Mouse (Mus musculus) stomach, embryonic 14.5 days (tissue): ENCODE measurements around the gene Map3k10. TPM values are rescaled to one million over a fixed set of nuclear protein-coding genes. Genes with fewer than 3 reads are reported as not detected.

Experiments
- ATAC-seq: fragments of 200-750 bp; cut with Nextera tagmentation; 2 replicates; pipeline ENCODE4 v1.8.0; 2017; ENCODE audit warnings: low read depth, moderate TSS enrichment; ENCODE audit not compliant: insufficient number of reproducible peaks, insufficient read depth, low FRiP score
- H3K27ac ChIP-seq: fragments of 300-500 bp; sonication (generic); 2 replicates; pipeline ENCODE4 v1.5.1; 2014; ENCODE audit warnings: mild to moderate bottlenecking, low read length, moderate library complexity, mixed read lengths
- H3K27me3 ChIP-seq: fragments of 300-500 bp; sonication (generic); 2 replicates; pipeline ENCODE4 v1.6.1; 2014; ENCODE audit warnings: low read length, control low read depth, mixed read lengths; ENCODE audit not compliant: control insufficient read depth, insufficient read depth
- H3K36me3 ChIP-seq: fragments of 300-500 bp; sonication (generic); 2 replicates; pipeline ENCODE4 v1.6.1; 2014; ENCODE audit warnings: mild to moderate bottlenecking, control low read depth, low read length, moderate library complexity, mixed read lengths; ENCODE audit not compliant: control insufficient read depth, insufficient read depth
- H3K4me1 ChIP-seq: fragments of 300-500 bp; sonication (generic); 2 replicates; pipeline ENCODE4 v1.6.1; 2014; ENCODE audit warnings: low read length, control low read depth, mixed read lengths; ENCODE audit not compliant: control insufficient read depth, insufficient read depth
- H3K4me2 ChIP-seq: fragments of 300-500 bp; sonication (generic); replicated peaks from 2 replicates; pipeline ENCODE4 v1.6.1; 2014; ENCODE audit warnings: low read depth, low read length, control low read depth
- H3K4me3 ChIP-seq: fragments of 300-500 bp; sonication (generic); 2 replicates; pipeline ENCODE4 v1.5.1; 2014; ENCODE audit warnings: low read depth, low read length, control low read depth
- H3K9ac ChIP-seq: fragments of 300-500 bp; sonication (generic); replicated peaks from 2 replicates; pipeline ENCODE4 v1.6.1; 2014; ENCODE audit warnings: low read depth, mild to moderate bottlenecking, control low read depth, low read length, moderate library complexity, mixed read lengths
- H3K9me3 ChIP-seq: fragments of 300-500 bp; sonication (generic); 2 replicates; pipeline ENCODE4 v1.6.1; 2016; ENCODE audit warnings: low read depth, low read length, control low read depth; ENCODE audit not compliant: control insufficient read depth
- WGBS: fragments of 180-500 bp; shearing (Covaris S2); extraction: QIAGEN DNeasy Blood & Tissue Kit; methylation state at CpG from one replicate; pipeline ENCODE4 v1.1.7; 2014; 5-methylcytosine and 5-hydroxymethylcytosine counted together
- polyA plus RNA-seq: library from polyadenylated mRNA; unstranded; fragments of >200 nt; fragmentation: Nextera tagmentation; extraction: Ambion mirVana; gene quantifications from 2 replicates; pipeline ENCODE4 v1.2.1, GENCODE M21; 2014

Gene Map3k10
- polyA plus RNA-seq, 1 experiment from 2014 or later = 4.5 TPM

DNA sequence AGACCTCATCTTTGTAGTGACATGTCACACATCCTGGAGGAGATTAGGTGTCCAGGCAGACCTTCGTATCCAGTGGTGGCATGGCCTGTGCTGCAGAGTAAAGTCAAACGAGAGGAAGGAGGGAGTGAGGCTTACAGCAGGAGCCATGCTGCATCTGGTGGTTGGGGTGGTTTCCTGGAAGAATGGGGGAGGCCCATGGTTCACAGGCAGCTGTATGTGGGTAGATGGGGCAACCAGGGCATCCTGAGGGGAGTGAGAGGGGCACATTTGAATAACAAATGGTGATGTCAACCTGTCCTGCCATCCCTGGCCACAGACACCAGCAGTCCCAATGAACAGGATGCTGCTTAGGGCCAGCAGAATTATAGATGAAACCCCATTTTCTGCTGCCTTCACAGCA lies 64.7 kb downstream of the Map3k10 start:
- no peak for ATAC-seq
- H3K4me3 ChIP-seq = no peak overlapping the region
- no peak overlapping the region for H3K27ac ChIP-seq
- H3K9me3 ChIP-seq = no peaks in the 10 kb centered on the region
- peaks cover 25% of the 10 kb centered on the region for H3K36me3 ChIP-seq
- peaks cover 20% of the 10 kb centered on the region for H3K4me1 ChIP-seq
- WGBS = 84% methylated on average over 2 of the region's 2 CpGs
- H3K4me2 ChIP-seq = no peak overlapping the region
- H3K9ac ChIP-seq = no peak overlapping the region
- H3K27me3 ChIP-seq = no peaks in the 10 kb centered on the region

DNA sequence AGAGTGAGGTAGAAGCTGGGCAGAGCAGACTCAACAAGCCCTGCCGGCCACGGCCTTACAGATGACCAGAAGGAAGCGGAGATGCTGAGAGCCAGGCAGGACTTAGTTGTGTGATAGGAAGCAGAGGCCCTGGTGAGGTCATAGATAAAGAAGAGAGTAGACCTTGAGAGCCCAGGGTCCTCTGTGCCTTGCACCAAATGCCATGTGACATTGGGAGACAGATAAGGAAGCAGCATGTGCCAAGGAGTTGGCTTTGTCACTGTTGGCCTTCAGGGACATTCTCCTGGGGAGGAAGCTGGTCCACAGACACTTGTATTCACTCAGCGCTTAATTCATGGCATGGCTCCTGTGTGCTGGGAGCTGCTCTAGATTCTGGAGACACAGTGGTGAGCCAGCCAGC lies 65.1 kb downstream of the Map3k10 start:
- H3K4me3 ChIP-seq = no peak overlapping the region
- H3K27me3 ChIP-seq = no peaks in the 10 kb centered on the region
- peaks cover 25% of the 10 kb centered on the region for H3K36me3 ChIP-seq
- peaks cover 22% of the 10 kb centered on the region for H3K4me1 ChIP-seq
- ATAC-seq = no peak
- H3K9ac ChIP-seq = no peak overlapping the region
- WGBS = 96% methylated on average over 4 of the region's 4 CpGs
- no peaks in the 10 kb centered on the region for H3K9me3 ChIP-seq
- no peak overlapping the region for H3K4me2 ChIP-seq
- no peak overlapping the region for H3K27ac ChIP-seq

DNA sequence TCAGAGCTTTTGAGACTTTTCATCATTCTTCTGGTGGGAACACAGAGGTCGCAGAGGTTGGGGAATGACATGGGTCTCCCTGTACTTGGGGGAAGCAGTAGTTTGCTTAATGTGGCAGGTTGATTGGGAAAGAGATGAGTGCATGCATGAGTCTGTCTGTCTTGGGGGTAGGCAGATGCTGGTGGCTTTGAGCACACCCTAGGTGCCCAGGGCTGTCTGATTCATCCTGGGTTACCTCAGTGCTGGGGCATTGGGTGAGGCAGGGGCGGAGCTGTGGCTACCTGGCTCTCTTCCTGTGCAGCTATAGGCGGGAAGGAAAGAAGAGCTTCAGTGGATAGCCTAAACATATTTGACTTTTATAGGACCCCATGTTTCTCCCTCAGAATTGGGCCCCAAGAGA lies 66.3 kb downstream of the Map3k10 start:
- H3K4me1 ChIP-seq = peaks cover 24% of the 10 kb centered on the region
- ATAC-seq = no peak
- H3K9ac ChIP-seq = no peak overlapping the region
- 83% methylated on average over 3 of the region's 3 CpGs for WGBS
- no peaks in the 10 kb centered on the region for H3K9me3 ChIP-seq
- H3K4me3 ChIP-seq = no peak overlapping the region
- H3K36me3 ChIP-seq = peaks cover 25% of the 10 kb centered on the region
- H3K4me2 ChIP-seq = no peak overlapping the region
- no peaks in the 10 kb centered on the region for H3K27me3 ChIP-seq
- no peak overlapping the region for H3K27ac ChIP-seq

DNA sequence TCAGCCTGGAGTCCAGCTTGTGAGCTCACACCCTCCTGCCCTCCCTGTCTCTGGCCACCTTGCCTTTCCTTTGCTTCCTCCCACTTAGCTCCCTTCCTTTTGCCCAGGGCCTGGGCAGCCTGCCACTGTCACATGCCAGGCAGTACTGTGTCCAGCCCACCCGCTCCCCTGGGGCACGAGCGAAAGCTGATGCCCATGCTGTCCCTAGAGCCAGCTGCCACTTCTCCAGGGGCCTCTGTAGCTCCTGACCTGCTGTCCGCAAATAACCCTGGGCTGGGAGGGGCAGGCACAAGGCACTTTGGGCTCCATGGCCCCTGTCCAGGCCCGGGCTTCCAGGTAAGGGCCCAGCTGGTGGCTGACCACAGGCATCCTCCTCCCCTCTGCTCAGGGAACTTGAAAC lies 66.8 kb downstream of the Map3k10 start:
- 59% methylated on average over 5 of the region's 5 CpGs for WGBS
- Histone ChIP-seq H3K4me1 (peaks cover 24% of the 10 kb centered on the region), H3K9me3 (no peaks in the 10 kb centered on the region), H3K27me3 (no peaks in the 10 kb centered on the region), H3K27ac (no peak overlapping the region), H3K4me2 (no peak overlapping the region), H3K9ac (no peak overlapping the region), H3K4me3 (no peak overlapping the region), H3K36me3 (peaks cover 25% of the 10 kb centered on the region)
- ATAC-seq = no peak

DNA sequence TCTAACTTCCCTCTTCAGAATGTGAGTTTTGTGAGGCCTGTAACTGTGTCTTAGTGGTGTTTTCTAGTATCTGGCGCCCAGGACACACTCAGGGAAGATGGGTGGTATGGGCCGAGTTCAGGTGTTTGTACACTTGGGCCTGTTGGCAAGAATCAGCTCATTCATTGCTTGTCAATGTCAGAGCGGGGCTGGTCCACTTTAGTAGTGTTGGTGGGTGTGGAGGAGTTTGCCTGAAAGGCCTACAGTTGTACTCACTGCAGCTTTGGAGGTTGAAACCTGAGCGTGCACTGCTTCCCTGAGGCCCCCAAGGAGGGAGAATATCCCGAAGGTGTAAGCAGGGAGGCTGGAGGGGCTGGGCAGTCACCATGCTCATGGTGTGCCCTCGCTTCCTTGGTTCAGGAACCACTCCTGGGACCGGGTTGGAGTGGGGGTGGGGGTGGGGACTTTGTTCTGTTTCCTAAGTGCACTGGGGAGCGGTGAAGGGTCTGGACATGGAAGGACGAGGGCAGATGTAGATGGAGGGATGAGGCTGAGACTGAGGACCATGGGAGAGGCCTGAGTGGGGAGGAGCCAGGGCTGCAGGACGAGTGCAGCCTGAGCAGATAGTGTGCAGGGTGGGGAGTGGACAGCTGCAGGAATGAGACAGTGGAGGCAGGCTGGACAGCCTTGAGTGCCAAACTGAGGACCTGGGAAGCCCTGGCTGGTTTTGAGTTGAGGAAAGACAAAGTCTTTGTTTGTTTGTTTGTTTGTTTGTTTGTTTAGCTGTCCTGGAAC lies 67.7 kb downstream of the Map3k10 start:
- Histone ChIP-seq H3K4me1 (peaks cover 27% of the 10 kb centered on the region), H3K4me2 (no peak overlapping the region), H3K27me3 (no peaks in the 10 kb centered on the region), H3K9me3 (no peaks in the 10 kb centered on the region), H3K4me3 (no peak overlapping the region), H3K27ac (no peak overlapping the region), H3K36me3 (peaks cover 25% of the 10 kb centered on the region), H3K9ac (no peak overlapping the region)
- WGBS = 48% methylated on average over 10 of the region's 10 CpGs
- no peak for ATAC-seq

Other genes with a start within 250 kb of the Map3k10 start
- gene Sptbn4, start 226.9 kb downstream of the Map3k10 start, polyA plus RNA-seq = 0.64 and 1.00 TPM in 2 replicates
- gene Blvrb, start 226.6 kb downstream of the Map3k10 start, polyA plus RNA-seq = 67.3 and 78.3 TPM in 2 replicates
- gene Sertad3, start 200.8 kb downstream of the Map3k10 start, polyA plus RNA-seq = 29.5 and 32.9 TPM in 2 replicates
- gene Sertad1, start 187.7 kb downstream of the Map3k10 start, polyA plus RNA-seq = 33.6 and 35.5 TPM in 2 replicates
- 1.4 and 1.5 TPM in 2 replicates for gene Prx, start 175.3 kb downstream of the Map3k10 start, polyA plus RNA-seq
- 1.0 and 1.3 TPM in 2 replicates for gene Hipk4, start 151.3 kb downstream of the Map3k10 start, polyA plus RNA-seq
- gene Pld3, start 121.4 kb downstream of the Map3k10 start, polyA plus RNA-seq = 75.6 and 78.7 TPM in 2 replicates
- gene 2310022A10Rik, start 121.4 kb downstream of the Map3k10 start, polyA plus RNA-seq = 17.6 and 18.4 TPM in 2 replicates
- 88.8 and 91.5 TPM in 2 replicates for gene Akt2, start 83.0 kb downstream of the Map3k10 start, polyA plus RNA-seq
- 2.6 and 3.7 TPM in 2 replicates for gene Ttc9b, start 20.7 kb downstream of the Map3k10 start, polyA plus RNA-seq
- gene Zfp607b, start 14.7 kb upstream of the Map3k10 start, polyA plus RNA-seq = 2.9 and 3.3 TPM in 2 replicates
- 36.9 and 37.2 TPM in 2 replicates for gene Zfp60, start 56.8 kb upstream of the Map3k10 start, polyA plus RNA-seq
- gene Zfp626, start 132.6 kb upstream of the Map3k10 start, polyA plus RNA-seq = 2.2 and 2.5 TPM in 2 replicates
- gene Zfp59, start 164.0 kb upstream of the Map3k10 start, polyA plus RNA-seq = 9.5 and 9.6 TPM in 2 replicates
- 5.5 and 6.0 TPM in 2 replicates for gene Zfp607a, start 182.9 kb upstream of the Map3k10 start, polyA plus RNA-seq